Mouse (Mus musculus) left cerebral cortex, adult 8-10 months (tissue): ENCODE measurements at regions not wholly inside any gene's neighbourhood (a gene's known extent, or its start where the extent isn't known, plus 50 kb on each side); places are given as distances from the start of the nearest gene placed in this dataset.

Experiments
- DNase-seq, 2 experiments: peaks; one replicate each; pipeline ENCODE4 v3.0.0; 2022; ENCODE audit warnings: low spot score in 2 of 2

GRCm38 (mm10) chr7:123642596-123642995, 142.3 kb upstream of the Zkscan2 start:
- no peak for DNase-seq

- DNase-seq: no peak
Observed at GRCm38 (mm10) chr7:123643426-123643825, 143.2 kb upstream of the Zkscan2 start.

- DNase-seq: no peak
Observed at GRCm38 (mm10) chr7:123645521-123645920, 145.3 kb upstream of the Zkscan2 start.

GRCm38 (mm10) chr7:123665459-123665858, 165.2 kb upstream of the Zkscan2 start:
- no peak for DNase-seq

GRCm38 (mm10) chr7:123684762-123685161, 184.5 kb upstream of the Zkscan2 start:
- DNase-seq: no peak

- no peak for DNase-seq
Observed at GRCm38 (mm10) chr7:123686547-123686946, 186.3 kb upstream of the Zkscan2 start.

GRCm38 (mm10) chr7:123731016-123731415, 230.8 kb upstream of the Zkscan2 start:
- DNase-seq: no peak

GRCm38 (mm10) chr7:123733061-123733460, 232.8 kb upstream of the Zkscan2 start:
- peak in 1 of 2 experiments; percentile 56 for DNase-seq

GRCm38 (mm10) chr7:123747986-123748385, 234.7 kb upstream of the Hs3st4 start:
- no peak for DNase-seq

- DNase-seq: peak in 1 of 2 experiments; percentile 33
Observed at GRCm38 (mm10) chr7:123753252-123753651, 229.4 kb upstream of the Hs3st4 start.

- DNase-seq: peak in 1 of 2 experiments; percentile 6
Observed at GRCm38 (mm10) chr7:123795036-123795435, 187.6 kb upstream of the Hs3st4 start.

GRCm38 (mm10) chr7:123796096-123796495, 186.6 kb upstream of the Hs3st4 start:
- DNase-seq: no peak

- DNase-seq: peak in 1 of 2 experiments; percentile 21
Observed at GRCm38 (mm10) chr7:123805650-123806049, 177.0 kb upstream of the Hs3st4 start.

GRCm38 (mm10) chr7:123823976-123824375, 158.7 kb upstream of the Hs3st4 start:
- DNase-seq: peak in 1 of 2 experiments; percentile 28

GRCm38 (mm10) chr7:123826406-123826805, 156.3 kb upstream of the Hs3st4 start:
- no peak for DNase-seq

- DNase-seq: no peak
Observed at GRCm38 (mm10) chr7:123842552-123842951, 140.1 kb upstream of the Hs3st4 start.

GRCm38 (mm10) chr7:123847081-123847480, 135.6 kb upstream of the Hs3st4 start:
- no peak for DNase-seq

GRCm38 (mm10) chr7:123848644-123849043, 134.0 kb upstream of the Hs3st4 start:
- DNase-seq: no peak

- DNase-seq: no peak
Observed at GRCm38 (mm10) chr7:123849220-123849619, 133.4 kb upstream of the Hs3st4 start.

- no peak for DNase-seq
Observed at GRCm38 (mm10) chr7:123850272-123851197, 132.1 kb upstream of the Hs3st4 start.

GRCm38 (mm10) chr7:123857539-123857938, 125.1 kb upstream of the Hs3st4 start:
- DNase-seq: no peak

GRCm38 (mm10) chr7:123861706-123862105, 121.0 kb upstream of the Hs3st4 start:
- peak in 1 of 2 experiments; percentile 13 for DNase-seq
